Mouse (Mus musculus) hindbrain, embryonic 15.5 days (tissue): ENCODE data around the gene Slc25a33. TPM values are rescaled to one million over a fixed set of nuclear protein-coding genes. Genes with fewer than 3 reads are reported as not detected.
"Not testable (repeated sequence)": the region's sequence is repeated elsewhere in the genome, so short reads cannot be mapped to it uniquely, and the experiment has no call there.

ENCODE experiments used
- ATAC-seq: fragments of 200-750 bp; cut with Nextera tagmentation; 2 replicates; pipeline ENCODE4 v1.8.0; 2017; ENCODE audit warnings: low read depth, moderate number of reproducible peaks, moderate TSS enrichment; ENCODE audit not compliant: low FRiP score
- H3K27ac ChIP-seq: fragments of 300-500 bp; sonication (generic); replicated peaks from 2 replicates; pipeline ENCODE4 v1.5.1; 2015; ENCODE audit warnings: mild to moderate bottlenecking, inconsistent platforms
- H3K27me3 ChIP-seq: fragments of 300-500 bp; sonication (generic); 2 replicates; pipeline ENCODE4 v1.6.1; 2015; ENCODE audit warnings: control low read depth, inconsistent platforms
- H3K36me3 ChIP-seq: fragments of 300-500 bp; sonication (generic); 2 replicates; pipeline ENCODE4 v1.6.1; 2015; ENCODE audit warnings: control low read depth, inconsistent platforms
- H3K4me1 ChIP-seq: fragments of 300-500 bp; sonication (generic); replicated peaks from 2 replicates; pipeline ENCODE4 v1.6.1; 2015; ENCODE audit warnings: control low read depth, inconsistent platforms
- H3K4me2 ChIP-seq: fragments of 300-500 bp; sonication (generic); 2 replicates; pipeline ENCODE4 v1.6.1; 2015; ENCODE audit warnings: moderate library complexity, mild to moderate bottlenecking, inconsistent platforms
- H3K4me3 ChIP-seq: fragments of 300-500 bp; sonication (generic); 2 replicates; pipeline ENCODE4 v1.5.1; 2015; ENCODE audit warnings: mild to moderate bottlenecking, inconsistent platforms
- H3K9ac ChIP-seq: fragments of 300-500 bp; sonication (generic); 2 replicates; pipeline ENCODE4 v1.6.1; 2015; ENCODE audit warnings: inconsistent platforms
- H3K9me3 ChIP-seq: fragments of 300-500 bp; sonication (generic); 2 replicates; pipeline ENCODE4 v1.6.1; 2016; ENCODE audit warnings: control low read depth, inconsistent platforms
- WGBS: fragments of 180-500 bp; shearing (Covaris S2); methylation state at CpG from one replicate; pipeline ENCODE4 v1.1.7; 2015; 5-methylcytosine and 5-hydroxymethylcytosine counted together
- polyA plus RNA-seq: library from polyadenylated mRNA; unstranded; fragments of >200 nt; fragmentation: Nextera tagmentation; extraction: Ambion mirVana; gene quantifications from 2 replicates; pipeline ENCODE4 v1.2.1, GENCODE M21; 2015

The Slc25a33 gene
- polyA plus RNA-seq, 1 experiment from 2014 or later, result 36.5 TPM

DNA sequence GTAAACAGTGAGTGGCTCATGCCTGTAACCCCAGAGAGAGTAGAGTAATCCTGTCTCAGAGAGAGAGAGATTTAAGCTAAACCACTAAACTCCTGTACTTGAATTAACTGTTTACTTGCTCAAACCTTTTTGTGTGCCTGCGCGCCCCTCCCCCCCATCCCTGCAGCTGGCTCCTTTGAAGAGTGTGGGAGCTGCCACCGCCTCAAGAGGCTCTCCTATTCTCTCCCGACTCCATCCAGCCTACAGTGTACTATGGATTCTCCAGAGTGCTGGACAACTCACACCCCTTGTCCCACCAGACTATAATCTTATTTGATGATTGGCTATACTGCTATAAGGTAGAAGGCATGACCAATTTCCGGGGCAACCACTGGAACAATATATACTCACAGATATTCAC lies 23.4 kb downstream of the Slc25a33 start:
- WGBS, result 40% methylated on average over 5 of the region's 5 CpGs
- no peak for ATAC-seq
- no peaks in the 10 kb centered on the region for H3K27me3 ChIP-seq
- H3K36me3 ChIP-seq, result peaks cover 16% of the 10 kb centered on the region
- H3K4me2 ChIP-seq, result no peak overlapping the region
- peaks cover 9% of the 10 kb centered on the region; the same call in 1 of the 2 replicates for H3K4me1 ChIP-seq
- no peaks in the 10 kb centered on the region for H3K9me3 ChIP-seq
- no peak overlapping the region for H3K9ac ChIP-seq
- H3K4me3 ChIP-seq, result no peak overlapping the region
- H3K27ac ChIP-seq, result no peak overlapping the region

DNA sequence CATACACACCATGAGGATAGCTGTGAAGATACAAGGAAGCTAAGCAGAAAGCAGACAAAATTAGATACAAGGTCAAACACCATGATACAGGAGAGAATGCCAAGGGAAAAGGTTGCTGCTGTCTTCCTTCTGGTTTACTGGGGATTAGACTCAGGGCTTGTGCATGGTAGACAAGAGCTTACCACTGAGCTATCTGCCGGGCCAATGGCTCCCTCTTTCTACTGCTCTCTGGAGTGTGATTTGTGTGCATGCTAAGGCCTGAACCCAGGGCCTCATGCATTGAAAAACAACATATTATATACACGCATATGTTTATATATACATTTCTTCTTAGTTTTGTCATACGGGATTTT lies 24.4 kb downstream of the Slc25a33 start:
- not testable (repeated sequence) for ATAC-seq, H3K9ac ChIP-seq, H3K4me1 ChIP-seq, H3K4me3 ChIP-seq, H3K9me3 ChIP-seq, H3K27ac ChIP-seq, H3K27me3 ChIP-seq, H3K4me2 ChIP-seq
- 94% methylated on average over 3 of the region's 3 CpGs for WGBS
- peaks cover 21% of the 10 kb centered on the region for H3K36me3 ChIP-seq

DNA sequence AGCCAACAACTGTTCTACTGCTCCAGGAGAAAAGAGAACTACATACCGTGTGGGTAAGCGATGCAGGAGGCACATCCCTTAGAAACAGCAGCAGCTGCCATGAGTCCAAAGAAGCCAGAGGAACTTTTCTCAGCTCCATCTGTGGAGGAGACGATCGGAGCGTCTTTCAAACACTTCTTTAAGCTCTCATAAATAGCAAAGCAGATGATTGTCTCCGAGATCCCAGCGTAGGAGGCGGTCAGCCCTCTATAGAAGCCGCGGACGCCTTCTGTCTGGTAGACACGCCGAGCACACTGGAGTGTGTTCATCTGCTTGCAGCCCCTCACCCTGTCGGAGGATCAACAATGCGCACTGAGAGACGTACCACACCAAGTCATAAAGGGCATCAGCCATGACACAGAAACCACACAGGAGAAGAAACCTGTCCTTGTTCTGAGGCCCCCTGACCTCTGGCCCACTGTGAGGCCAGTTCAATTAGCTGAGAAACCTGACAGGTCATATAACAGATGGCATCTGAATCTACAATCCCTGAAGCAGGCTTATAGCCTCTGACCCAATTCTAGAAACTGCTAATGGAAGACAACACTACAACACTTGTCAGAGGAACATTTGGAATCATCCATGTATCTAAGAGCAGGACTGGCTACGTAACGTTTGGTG lies 24.9 kb downstream of the Slc25a33 start:
- no peak overlapping the region for H3K4me3 ChIP-seq

DNA sequence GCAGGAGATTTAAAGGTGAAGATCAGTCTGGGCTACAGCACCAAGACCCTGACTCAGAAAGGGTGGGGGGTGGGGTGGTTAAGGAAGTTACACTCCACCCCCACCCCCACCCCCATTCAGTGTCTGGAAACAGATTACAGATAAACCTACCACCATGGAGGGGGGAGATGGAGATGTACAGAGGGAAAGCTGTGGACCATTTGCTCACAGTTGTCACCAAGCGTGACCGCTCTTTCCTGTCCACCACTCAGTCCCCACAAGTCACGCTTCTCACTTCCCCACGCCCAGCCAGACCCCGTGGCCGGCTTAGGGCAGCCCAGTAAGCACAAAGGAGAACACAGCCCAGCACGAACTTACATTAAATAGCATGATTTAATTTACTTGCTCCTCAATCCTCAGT lies 30.0 kb downstream of the Slc25a33 start:
- ATAC-seq, result no peak
- Histone ChIP-seq H3K4me3 (no peak overlapping the region), H3K27me3 (no peaks in the 10 kb centered on the region), H3K36me3 (peaks cover 39% of the 10 kb centered on the region), H3K9me3 (no peaks in the 10 kb centered on the region), H3K4me2 (no peak overlapping the region), H3K9ac (no peak overlapping the region), H3K4me1 (no peaks in the 10 kb centered on the region), H3K27ac (no peak overlapping the region)
- 88% methylated on average over 7 of the region's 7 CpGs for WGBS

More for the DNA sequence above, 24.9 kb downstream of the Slc25a33 start:
- H3K9ac ChIP-seq, result no peak overlapping the region
- no peak for ATAC-seq
- no peaks in the 10 kb centered on the region for H3K27me3 ChIP-seq
- H3K27ac ChIP-seq, result no peak overlapping the region
- peaks cover 24% of the 10 kb centered on the region for H3K36me3 ChIP-seq
- WGBS, result 85% methylated on average over 18 of the region's 18 CpGs
- H3K4me1 ChIP-seq, result peaks cover 9% of the 10 kb centered on the region; the same call in 1 of the 2 replicates
- H3K9me3 ChIP-seq, result no peaks in the 10 kb centered on the region
- no peak overlapping the region for H3K4me2 ChIP-seq

DNA sequence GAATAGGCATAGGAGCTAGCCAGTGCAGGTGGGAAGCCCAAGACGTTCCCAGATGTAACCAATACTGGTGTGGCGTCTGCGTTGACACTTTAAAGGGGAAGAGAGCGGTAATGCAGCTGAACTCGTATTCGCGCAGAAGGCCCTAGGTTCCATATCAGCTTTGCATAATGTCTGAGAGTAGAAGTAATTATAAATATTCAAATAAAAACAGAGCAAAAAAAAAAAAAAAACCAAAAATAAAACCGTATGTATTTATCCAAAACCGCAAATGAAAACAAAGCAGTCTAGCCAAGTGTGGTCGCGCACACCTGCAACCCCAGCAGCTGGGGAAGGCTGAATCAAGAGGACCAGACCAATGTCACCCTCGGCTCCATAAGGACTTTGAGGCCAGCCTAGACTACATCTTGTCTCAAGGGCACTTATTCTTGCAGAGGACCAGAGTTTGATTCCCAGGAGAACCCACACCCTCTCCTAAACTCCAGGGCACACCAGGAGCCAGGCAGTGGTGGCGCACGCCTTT lies 32.0 kb downstream of the Slc25a33 start:
- H3K9me3 ChIP-seq, result no peaks in the 10 kb centered on the region
- WGBS, result 94% methylated on average over 14 of the region's 14 CpGs
- H3K4me1 ChIP-seq, result peaks cover 9% of the 10 kb centered on the region
- ATAC-seq, result no peak
- no peak overlapping the region for H3K27ac ChIP-seq
- H3K4me3 ChIP-seq, result no peak overlapping the region
- H3K4me2 ChIP-seq, result no peak overlapping the region
- peaks cover 33% of the 10 kb centered on the region for H3K36me3 ChIP-seq
- no peak overlapping the region for H3K9ac ChIP-seq
- no peaks in the 10 kb centered on the region for H3K27me3 ChIP-seq

DNA sequence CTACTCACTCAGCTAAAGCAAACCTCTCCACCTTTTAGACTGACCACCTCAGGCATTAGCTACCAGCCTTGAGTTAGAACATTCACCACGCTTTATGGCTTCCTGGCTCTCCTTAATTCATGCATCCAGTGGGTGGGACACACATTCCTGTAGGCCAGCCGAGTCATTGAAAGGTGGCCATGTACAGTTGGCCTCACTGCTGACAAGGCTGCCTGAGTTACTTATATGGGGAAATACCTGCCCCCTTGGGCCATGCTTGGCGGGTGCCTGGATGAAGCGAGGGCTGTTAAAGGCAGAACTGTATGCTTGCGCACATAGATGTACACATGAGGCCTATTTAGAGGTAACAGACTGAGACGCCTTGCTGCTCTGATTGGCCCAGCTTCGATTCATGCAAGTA lies 33.8 kb downstream of the Slc25a33 start:
- Histone ChIP-seq H3K27me3 (no peaks in the 10 kb centered on the region), H3K4me3 (no peak overlapping the region), H3K27ac (no peak overlapping the region), H3K9ac (no peak overlapping the region), H3K4me2 (no peak overlapping the region), H3K4me1 (peaks cover 26% of the 10 kb centered on the region), H3K9me3 (no peaks in the 10 kb centered on the region), H3K36me3 (peaks cover 27% of the 10 kb centered on the region)
- 90% methylated on average over 7 of the region's 7 CpGs for WGBS
- ATAC-seq, result no peak

DNA sequence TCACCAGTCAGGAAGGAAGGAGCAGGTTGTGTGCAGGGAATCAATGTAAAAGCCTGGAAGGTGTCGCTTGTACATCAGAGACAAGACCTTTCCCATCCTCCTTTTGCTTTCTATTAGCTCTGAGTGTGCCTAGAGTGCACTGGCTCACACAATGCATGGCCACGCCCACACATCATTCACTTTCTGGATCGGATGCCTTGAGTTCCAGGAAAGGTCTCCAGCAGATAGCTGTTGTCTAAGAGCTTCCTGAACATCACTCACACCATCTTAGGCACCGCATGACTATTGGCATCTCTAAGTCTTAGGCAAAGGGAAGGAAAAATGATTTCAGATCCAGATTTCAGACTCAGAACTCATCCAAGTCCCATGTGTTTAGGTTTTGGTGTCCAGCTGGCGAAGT lies 34.6 kb downstream of the Slc25a33 start:
- H3K4me3 ChIP-seq, result no peak overlapping the region
- H3K9me3 ChIP-seq, result no peaks in the 10 kb centered on the region
- WGBS, result 77% methylated on average over 5 of the region's 5 CpGs
- no peak for ATAC-seq
- peaks cover 20% of the 10 kb centered on the region for H3K36me3 ChIP-seq
- H3K4me1 ChIP-seq, result peaks cover 35% of the 10 kb centered on the region
- H3K4me2 ChIP-seq, result no peak overlapping the region
- no peaks in the 10 kb centered on the region for H3K27me3 ChIP-seq
- no peak overlapping the region for H3K27ac ChIP-seq
- no peak overlapping the region for H3K9ac ChIP-seq

DNA sequence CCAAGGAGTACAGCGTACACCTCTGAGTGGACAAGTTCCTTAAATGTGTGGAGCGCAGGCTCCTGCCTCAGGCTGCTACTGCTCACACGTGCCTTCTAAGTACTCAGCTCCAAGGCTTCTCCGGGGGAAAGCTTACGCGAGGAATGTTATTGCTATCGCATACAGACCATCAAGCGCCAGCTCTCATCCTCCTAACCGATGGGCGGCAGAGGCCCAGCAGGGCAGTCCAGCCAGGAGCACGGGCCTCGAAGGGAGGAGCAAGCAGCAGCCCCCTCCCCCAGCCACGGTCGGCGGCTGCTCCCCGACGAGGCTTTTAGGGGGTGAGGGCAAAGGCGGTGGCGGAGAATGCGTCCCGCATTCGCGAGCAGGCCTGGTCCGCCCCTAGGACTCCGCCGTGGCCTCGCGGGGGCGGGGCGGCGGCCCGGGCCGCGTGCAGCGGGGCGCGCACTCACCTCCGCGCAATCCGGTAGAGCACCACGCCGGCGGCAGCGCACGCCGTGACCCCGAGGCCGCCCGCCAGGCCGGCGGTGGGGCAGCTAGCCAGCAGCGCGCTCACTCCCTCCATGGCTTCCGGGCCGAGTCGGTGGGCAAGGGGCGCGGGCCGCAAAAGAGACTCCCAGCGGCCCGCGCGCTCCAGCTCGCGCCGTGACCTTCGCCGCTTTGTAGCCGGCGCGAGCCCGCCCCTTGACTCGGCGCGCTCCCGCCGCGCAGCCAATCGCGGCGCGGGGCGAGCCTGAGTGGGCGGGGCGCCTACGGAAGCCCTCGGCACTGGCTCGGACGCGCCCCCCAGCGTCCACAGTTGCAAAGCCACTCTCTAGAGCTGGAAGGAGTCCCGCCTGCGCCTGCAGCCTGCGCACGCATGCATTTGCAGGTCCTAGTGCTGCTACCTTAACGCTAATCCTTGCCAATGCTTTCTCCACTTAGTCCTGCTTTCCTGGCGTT lies 36.4 kb downstream of the Slc25a33 start, which contains the start of gene Tmem201:
Gene Tmem201, minus strand, starts transcription at position 662 of the 942 bp plus-strand sequence.
- Histone ChIP-seq H3K9ac (peak within 1 kb of the TSS; percentile 79), H3K4me2 (peak within 1 kb of the TSS; percentile 82), H3K27me3 (no peaks in the 10 kb centered on the region), H3K36me3 (peaks cover 11% of the 10 kb centered on the region), H3K27ac (peak within 1 kb of the TSS; percentile 84), H3K9me3 (no peaks in the 10 kb centered on the region), H3K4me3 (peak within 1 kb of the TSS; percentile 78), H3K4me1 (peaks cover 53% of the 10 kb centered on the region)
- WGBS, result under 1% methylated on average over 96 of the region's 97 CpGs
- peak; percentile 91 for ATAC-seq

DNA sequence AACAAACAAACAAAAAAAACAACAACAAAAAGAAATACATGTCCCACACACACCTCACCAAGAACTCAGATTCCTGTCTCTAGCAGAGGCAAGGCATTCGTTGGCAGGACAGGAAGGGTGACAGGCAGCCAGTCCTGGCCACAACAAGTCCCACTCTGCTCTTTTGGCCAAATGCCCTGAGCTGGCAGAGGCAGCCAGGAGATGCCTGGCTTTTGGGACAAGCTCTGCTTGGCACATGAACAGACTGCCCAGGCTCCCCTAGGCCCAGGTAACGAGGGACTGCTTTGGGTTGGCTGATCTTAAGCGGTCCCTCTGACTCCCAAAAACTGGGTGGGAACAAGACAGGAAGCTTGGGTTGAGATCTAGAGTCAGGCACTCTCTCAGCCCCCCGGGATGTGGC lies 37.5 kb downstream of the Slc25a33 start:
- H3K9ac ChIP-seq, result peak overlapping the region; percentile 79

DNA sequence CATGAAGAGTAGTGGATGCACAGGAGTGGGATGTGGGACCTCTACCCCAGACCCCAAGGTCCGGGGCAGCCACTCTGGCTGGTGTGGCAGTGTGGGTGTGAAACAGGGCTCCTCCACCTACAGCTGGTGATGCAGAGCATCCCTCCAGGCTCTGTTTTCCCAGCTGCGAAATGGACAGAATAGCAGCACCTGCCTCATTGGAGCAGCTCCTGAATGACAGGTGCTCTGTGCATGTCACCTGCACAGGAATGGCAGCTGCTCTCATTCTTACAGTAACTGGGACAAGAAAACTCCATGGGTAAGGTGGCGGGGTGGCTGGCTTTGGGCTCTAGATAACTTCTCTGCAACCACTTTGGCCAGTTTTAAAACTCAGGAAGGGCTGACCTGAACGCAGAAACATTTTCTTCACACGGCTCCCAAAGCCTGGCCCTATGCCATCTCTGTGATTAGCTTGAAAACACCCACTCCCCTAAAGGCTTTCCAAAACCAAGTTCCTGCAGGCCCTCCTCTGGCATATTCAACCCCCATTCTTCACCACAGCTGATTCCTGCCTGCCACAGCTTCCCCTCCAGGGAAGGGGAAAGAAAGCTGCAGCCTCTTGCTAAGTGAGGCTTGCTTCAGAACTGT lies 38.3 kb downstream of the Slc25a33 start:
- Histone ChIP-seq H3K4me1 (peaks cover 58% of the 10 kb centered on the region), H3K9me3 (no peaks in the 10 kb centered on the region)

More for the DNA sequence above, 37.5 kb downstream of the Slc25a33 start:
- no peak for ATAC-seq
- Histone ChIP-seq H3K4me3 (peak overlapping the region; percentile 78), H3K27ac (0 out of 2 replicates have a peak overlapping the region, but pooled peaks have one; percentile 84), H3K9me3 (no peaks in the 10 kb centered on the region), H3K27me3 (no peaks in the 10 kb centered on the region), H3K36me3 (0 out of 2 replicates have a peak, but pooled peaks cover 8% of the 10 kb centered on the region), H3K4me1 (peaks cover 58% of the 10 kb centered on the region), H3K4me2 (peak overlapping the region; percentile 82)
- WGBS, result 43% methylated on average over 4 of the region's 4 CpGs

DNA sequence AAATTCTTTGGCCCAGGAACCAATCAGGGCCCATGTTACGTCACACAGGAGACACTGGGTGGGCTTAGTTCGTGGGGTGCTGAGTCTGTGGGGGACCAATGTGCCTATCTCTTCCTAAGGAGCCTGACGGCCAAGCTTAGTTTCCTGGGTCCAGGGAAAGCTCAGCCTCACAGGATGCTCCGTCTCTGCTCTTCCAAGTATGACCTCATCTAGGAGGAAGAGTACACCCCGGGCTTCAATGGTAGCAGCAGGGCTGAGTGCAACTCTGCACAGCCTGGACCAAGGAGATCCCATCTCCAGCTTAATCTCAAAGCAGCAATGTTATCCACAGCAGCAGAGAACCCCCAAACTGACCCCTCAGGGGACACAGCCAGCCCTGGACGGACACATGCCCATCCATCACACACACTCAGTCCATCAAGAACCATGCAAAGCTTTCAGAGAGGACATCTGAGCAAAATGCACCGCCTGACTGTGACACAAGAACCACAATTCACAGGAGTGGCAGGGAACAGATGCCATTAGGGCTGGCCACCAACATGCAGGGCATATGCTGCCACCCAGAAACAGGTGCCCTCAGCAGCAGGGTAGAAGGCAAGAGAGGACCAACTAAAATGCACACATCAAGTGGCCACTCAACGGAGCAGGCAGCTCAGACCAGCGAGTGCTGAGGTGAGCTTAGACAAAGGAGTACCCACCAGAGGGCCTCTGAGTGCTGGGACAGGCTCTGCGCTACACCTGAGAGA lies 39.2 kb downstream of the Slc25a33 start:
- peaks cover 58% of the 10 kb centered on the region for H3K4me1 ChIP-seq
- WGBS, result 81% methylated on average over 10 of the region's 10 CpGs
- peaks cover 10% of the 10 kb centered on the region for H3K36me3 ChIP-seq
- no peak overlapping the region for H3K4me3 ChIP-seq
- no peak overlapping the region for H3K9ac ChIP-seq
- ATAC-seq, result no peak
- peak overlapping the region; percentile 82 for H3K4me2 ChIP-seq
- H3K27me3 ChIP-seq, result no peaks in the 10 kb centered on the region
- no peak overlapping the region for H3K27ac ChIP-seq
- H3K9me3 ChIP-seq, result no peaks in the 10 kb centered on the region

More for the DNA sequence above, 38.3 kb downstream of the Slc25a33 start:
- Histone ChIP-seq H3K36me3 (peaks cover 5% of the 10 kb centered on the region), H3K27ac (no peak overlapping the region), H3K4me2 (peak overlapping the region; percentile 82), H3K9ac (no peak overlapping the region; the same call in 1 of the 2 replicates), H3K27me3 (no peaks in the 10 kb centered on the region), H3K4me3 (no peak overlapping the region)
- ATAC-seq, result no peak
- WGBS, result 74% methylated on average over 5 of the region's 5 CpGs
